Mouse (Mus musculus) lung, postnatal 4 days (tissue): ENCODE measurements at regions not wholly inside any gene's neighbourhood (a gene's known extent, or its start where the extent isn't known, plus 50 kb on each side); places are given as distances from the start of the nearest gene placed in this dataset.

Experiments
- DNase-seq, 2 experiments: peaks; one replicate each; pipeline ENCODE4 v3.0.0; 2021

DNA sequence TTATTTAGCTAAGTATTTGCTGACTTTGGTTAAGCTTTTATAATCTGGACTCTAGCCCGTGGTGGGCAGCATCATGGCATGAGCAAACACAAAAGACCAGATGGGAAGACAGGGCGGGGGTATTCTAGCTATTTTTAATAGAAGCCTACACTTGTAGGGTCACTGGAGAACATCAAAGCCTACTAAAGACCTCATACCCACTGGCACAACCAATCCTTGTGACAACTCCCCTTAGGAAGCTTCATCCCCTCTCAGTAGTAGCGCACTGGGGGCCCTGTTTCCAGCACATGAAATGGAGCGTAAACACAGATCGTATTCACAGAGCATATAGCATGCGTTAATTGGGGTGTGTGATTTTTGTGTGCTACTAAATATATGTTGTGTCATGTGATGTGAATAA lies 202.4 kb downstream of the Smoc2 start:
- DNase-seq = no peak

DNA sequence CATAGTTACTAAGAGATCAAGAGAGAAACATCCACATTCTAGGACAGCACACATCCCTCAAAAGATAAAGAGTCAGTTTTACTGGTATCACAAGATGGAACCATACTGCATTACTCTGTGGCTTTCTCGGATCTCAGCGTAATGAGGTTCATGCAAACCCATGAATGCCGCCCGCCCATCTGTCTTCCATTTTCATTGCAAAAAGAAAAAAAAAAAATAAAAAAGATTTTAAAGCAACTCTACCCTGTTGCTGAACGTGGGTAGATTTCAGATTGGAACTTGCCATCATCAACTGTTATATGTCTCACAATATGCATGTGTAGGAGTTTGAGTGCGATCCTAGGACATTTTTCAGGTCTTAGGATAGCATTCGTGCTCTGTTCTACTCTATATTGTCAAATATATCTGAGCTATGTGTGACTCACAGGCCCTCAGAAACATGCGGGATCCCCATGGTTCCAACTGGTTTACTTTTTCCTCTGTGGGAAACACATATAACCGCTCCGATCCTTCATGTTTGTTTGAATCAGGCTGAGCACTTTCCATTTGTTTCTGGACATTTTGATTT lies 199.7 kb downstream of the Smoc2 start:
- no peak for DNase-seq

DNA sequence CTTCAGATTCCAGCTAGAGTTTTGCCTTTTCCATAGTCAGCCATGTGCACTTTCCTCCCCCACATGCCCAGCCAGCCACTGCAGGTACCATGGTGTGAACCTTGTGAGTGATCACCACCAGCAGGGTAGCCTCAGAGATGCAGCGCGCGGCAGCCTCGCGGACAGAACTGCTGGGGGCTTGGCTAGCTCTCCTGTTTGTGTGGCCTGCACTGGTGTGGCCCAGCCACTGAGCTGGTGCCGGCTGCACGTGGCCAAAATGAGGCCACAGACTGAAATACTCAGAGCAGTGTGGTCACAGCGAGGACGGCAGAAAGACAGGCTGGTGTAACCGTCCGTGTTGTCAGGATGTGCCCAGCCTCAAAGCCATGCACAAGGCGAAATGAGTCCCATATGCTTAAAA lies 197.4 kb downstream of the Smoc2 start:
- DNase-seq = no peak

DNA sequence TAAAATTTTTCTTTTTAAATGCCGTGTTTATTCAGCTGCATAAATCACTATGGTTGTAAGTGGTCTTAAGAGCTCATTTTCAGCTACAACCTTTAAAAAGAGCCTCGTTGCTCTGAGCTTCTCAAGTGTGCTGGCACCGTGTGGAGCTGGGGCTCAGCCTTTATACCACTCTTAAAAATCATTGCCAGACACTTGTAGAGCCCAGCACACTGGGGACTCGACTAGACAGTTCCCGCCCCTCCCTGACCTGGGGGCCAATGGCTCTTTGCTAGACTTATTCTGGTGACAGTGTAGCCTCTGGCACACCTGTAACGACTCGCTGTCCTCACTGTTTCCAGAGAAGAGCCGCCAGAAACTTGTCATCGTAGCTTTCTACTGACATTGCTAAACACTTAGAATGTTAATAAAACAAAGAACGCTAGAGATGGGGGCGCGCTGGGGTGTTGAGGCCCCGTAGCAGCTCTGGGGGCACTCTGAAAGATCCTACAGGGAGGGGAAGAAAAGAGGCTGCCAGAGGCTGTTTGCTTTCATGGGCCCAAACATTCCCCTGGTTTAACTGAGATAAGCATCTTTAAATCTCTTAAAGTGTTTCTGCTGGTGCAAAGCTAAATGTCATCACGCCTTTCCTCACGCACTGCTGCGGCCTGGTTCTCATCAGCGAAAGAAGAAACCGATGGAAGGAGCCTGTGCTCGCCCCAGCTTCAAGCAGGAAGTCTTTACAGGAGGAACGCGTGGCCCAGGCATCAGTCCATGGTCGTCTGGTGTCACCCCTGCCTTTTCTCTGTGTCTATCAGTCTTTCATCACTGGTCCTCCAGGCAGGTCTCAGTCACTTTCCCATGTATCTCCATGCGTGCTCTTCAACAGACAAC lies 196.7 kb downstream of the Smoc2 start:
- DNase-seq = no peak

DNA sequence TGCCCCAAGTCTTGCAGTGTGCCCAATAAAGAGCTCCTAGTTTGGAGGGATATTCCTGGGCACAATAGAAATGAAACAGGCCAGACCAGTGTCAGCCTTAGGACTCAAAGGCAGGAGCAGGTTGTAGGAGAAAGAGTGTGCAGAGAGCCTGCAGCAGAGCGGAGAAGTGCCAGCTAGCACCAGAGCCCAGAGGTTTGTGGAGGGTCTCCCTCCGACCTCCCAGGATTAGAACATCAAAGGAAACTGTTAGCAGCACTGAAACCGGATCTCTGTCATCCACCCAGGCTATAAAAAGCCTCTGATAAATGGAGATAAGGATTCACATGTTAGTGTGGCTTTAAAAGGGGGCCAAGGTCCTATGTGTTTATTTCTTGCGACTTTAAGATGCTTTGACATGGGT lies 196.0 kb downstream of the Smoc2 start:
- no peak for DNase-seq

DNA sequence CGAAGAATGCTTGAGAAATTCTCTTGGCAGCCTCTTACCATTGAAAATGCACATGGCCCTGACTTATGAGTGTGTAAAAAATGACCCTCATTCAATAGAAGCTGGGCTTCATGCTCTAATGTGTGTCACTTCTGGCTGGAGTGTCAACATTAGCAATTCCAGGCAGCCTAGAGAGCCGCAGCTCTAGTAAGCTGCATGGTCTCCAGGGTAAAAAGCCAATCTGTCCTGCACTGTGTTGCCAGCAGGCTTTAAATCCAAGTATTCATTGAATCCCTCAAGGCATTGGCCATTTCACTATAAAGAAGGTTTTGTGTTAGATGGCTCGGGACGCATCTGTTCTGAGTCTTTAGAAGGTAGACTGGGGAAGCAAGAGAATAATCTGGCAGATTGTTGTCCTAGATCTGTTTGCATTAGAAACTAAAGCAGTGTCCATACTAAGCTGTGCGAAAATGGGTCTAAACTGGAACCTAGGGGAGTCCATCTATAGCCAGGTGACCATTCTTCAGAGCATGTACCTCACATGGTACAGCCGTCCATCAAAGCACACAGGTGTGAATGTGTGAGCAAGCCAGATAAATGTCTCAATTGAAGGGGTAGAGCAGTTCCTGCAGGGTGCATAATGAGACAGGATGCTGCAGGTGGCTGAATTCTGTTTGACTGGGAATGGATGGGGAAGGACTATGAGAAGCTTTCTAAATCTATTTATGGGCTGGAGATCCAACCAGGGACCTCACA lies 189.6 kb downstream of the Smoc2 start:
- no peak for DNase-seq

DNA sequence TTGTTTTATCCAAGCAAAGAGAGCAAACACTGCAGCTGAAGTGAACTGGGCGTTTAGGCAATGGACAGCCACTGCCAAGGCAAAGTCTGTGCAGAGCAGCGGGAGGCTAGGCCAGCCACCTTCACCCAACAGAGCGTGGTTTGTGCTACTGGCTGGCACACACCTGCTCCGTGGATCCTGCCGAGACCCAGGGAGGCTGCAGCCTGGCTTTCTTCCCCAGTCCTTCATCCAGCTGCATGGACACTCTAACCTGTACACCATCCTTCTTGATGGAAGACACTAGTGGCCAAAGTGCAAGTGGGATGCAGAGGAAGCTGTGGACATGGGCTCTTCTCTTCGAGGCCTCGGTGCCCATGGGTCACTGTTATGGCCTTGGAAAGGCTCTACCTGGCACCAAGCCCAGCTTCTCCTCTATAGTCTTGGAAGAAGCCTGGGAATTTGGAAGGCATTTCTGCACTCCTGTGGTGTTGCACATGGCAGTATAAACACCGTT lies 176.0 kb downstream of the Smoc2 start:
- peak in 1 of 2 experiments; percentile 14 for DNase-seq
